Mouse (Mus musculus): Measurements from ENCODE around the gene Tmem254b. TPM values are rescaled to one million over a fixed set of nuclear protein-coding genes. Genes with fewer than 3 reads are reported as not detected.
"Not testable (repeated sequence)": the region's sequence is repeated elsewhere in the genome, so short reads cannot be mapped to it uniquely, and the experiment has no call there.

The Tmem254b gene
- 18.5 and 25.0 TPM in 2 replicates for total RNA-seq (2021)
- long read RNA-seq, experiment 1, transcript Tmem254b-201 (4 exons, 1,447 nt) = major isoform, 8 of 8 reads
- long read RNA-seq, experiment 1, partial matches to known transcripts = 0 of 8 reads
- long read RNA-seq, experiment 1, other reads (novel, unspliced or antisense) = 0 of 8 reads
- long read RNA-seq, experiment 2, transcript Tmem254b-201 (4 exons, 1,447 nt) = major isoform, 11 of 14 reads
- long read RNA-seq, experiment 2, partial matches to known transcripts = 0 of 14 reads
- long read RNA-seq, experiment 2, other reads (novel, unspliced or antisense) = 1 of 14 reads

- not testable (repeated sequence) for DNase-seq
Observed at GRCm38 (mm10) chr14:26206926-26207247, at the start of gene Tmem254b. TSS of gene Tmem254b (minus strand) at chr14:26207041.

- DNase-seq = not testable (repeated sequence)
Observed at GRCm38 (mm10) chr14:26237183-26237582, 30.3 kb upstream of the Tmem254b start.

- DNase-seq = not testable (repeated sequence)
Observed at GRCm38 (mm10) chr14:26216233-26217000, 9.6 kb upstream of the Tmem254b start.

- not testable (repeated sequence) for DNase-seq
Observed at GRCm38 (mm10) chr14:26206197-26206925, 480 bp downstream of the Tmem254b start.

- DNase-seq = not testable (repeated sequence)
Observed at GRCm38 (mm10) chr14:26197851-26198250, 9.0 kb downstream of the Tmem254b start.

GRCm38 (mm10) chr14:26188361-26188760 lies 18.5 kb downstream of the Tmem254b start:
- not testable (repeated sequence) for DNase-seq

- DNase-seq = not testable (repeated sequence)
Observed at GRCm38 (mm10) chr14:26186638-26187037, 20.2 kb downstream of the Tmem254b start.

- DNase-seq = not testable (repeated sequence)
Observed at GRCm38 (mm10) chr14:26182380-26182779, 24.5 kb downstream of the Tmem254b start, which contains the start of gene Plac9b. TSS of gene Plac9b (minus strand) at chr14:26182480.

GRCm38 (mm10) chr14:26181660-26182059 lies 25.2 kb downstream of the Tmem254b start:
- DNase-seq = not testable (repeated sequence)

GRCm38 (mm10) chr14:26175028-26175427 lies 31.8 kb downstream of the Tmem254b start:
- DNase-seq = not testable (repeated sequence)

- not testable (repeated sequence) for DNase-seq
Observed at GRCm38 (mm10) chr14:26173955-26174354, 32.9 kb downstream of the Tmem254b start.

GRCm38 (mm10) chr14:26165266-26165665 lies 41.6 kb downstream of the Tmem254b start:
- not testable (repeated sequence) for DNase-seq

GRCm38 (mm10) chr14:26162423-26162822 lies 44.4 kb downstream of the Tmem254b start:
- DNase-seq = not testable (repeated sequence)

- DNase-seq = not testable (repeated sequence)
Observed at GRCm38 (mm10) chr14:26161156-26161555, 45.7 kb downstream of the Tmem254b start.

- DNase-seq = not testable (repeated sequence)
Observed at GRCm38 (mm10) chr14:26156032-26156431, 50.8 kb downstream of the Tmem254b start.

Other genes with a start within 250 kb of the Tmem254b start
- gene Duxbl1, start 228.5 kb downstream of the Tmem254b start, total RNA-seq (2021) = 0.26 and 0.38 TPM in 2 replicates
- 15.7 and 22.6 TPM in 2 replicates for gene Gm9780, start 164.3 kb downstream of the Tmem254b start, total RNA-seq (2021)
- gene Tmem254c, start 139.7 kb downstream of the Tmem254b start, total RNA-seq (2021) = 4.7 and 7.0 TPM in 2 replicates
- not detected in 2 replicates for gene Cphx2, start 125.5 kb downstream of the Tmem254b start, total RNA-seq (2021)
- not detected in 2 replicates for gene Cphx3, start 124.7 kb downstream of the Tmem254b start, total RNA-seq (2021)
- 1.1 TPM in 1 of 2 replicates, not detected in the other for gene Duxbl2, start 88.7 kb downstream of the Tmem254b start, total RNA-seq (2021)
- gene Plac9b, start 24.6 kb downstream of the Tmem254b start, total RNA-seq (2021) = 42.8 and 43.8 TPM in 2 replicates
- gene Duxbl3, start 50.9 kb upstream of the Tmem254b start, total RNA-seq (2021) = 0.74 TPM in 1 of 2 replicates, not detected in the other